Mouse (Mus musculus) layer of hippocampus, adult 9-10 months (tissue): Measurements from ENCODE around the gene Traip.
"Not testable (repeated sequence)": the region's sequence is repeated elsewhere in the genome, so short reads cannot be mapped to it uniquely, and the experiment has no call there.

Experiments used
- DNase-seq: peaks from one replicate; pipeline ENCODE4 v3.0.0; 2022; ENCODE audit warnings: low spot score

Gene Traip

GRCm38 (mm10) chr9:108001922-108002770, 52.2 kb downstream of the Traip start, which contains the start of gene Ip6k1:
Gene Ip6k1, plus strand, starts transcription at chr9:108002501.
- peak; percentile 100 for DNase-seq

- no peak for DNase-seq
These were observed 53.0 kb downstream of the Traip start for GRCm38 (mm10) chr9:108002778-108003530.

- no peak for DNase-seq
These were observed 53.6 kb downstream of the Traip start for GRCm38 (mm10) chr9:108003531-108003890.

- no peak for DNase-seq
These were observed 58.1 kb downstream of the Traip start for GRCm38 (mm10) chr9:108008041-108008440.

GRCm38 (mm10) chr9:108010385-108010784, 60.4 kb downstream of the Traip start:
- no peak for DNase-seq

GRCm38 (mm10) chr9:108013577-108013976, 63.6 kb downstream of the Traip start:
- not testable (repeated sequence) for DNase-seq

- no peak for DNase-seq
These were observed 67.2 kb downstream of the Traip start for GRCm38 (mm10) chr9:108017127-108017526.

- no peak for DNase-seq
These were observed 70.8 kb downstream of the Traip start for GRCm38 (mm10) chr9:108020741-108021140.
